Mouse (Mus musculus) lung, postnatal 0 days (tissue): ENCODE data around the gene Fam50b.

Experiments
- CTCF ChIP-seq: IDR thresholded peaks from 2 replicates; pipeline ENCODE4 v1.5.1; 2016; ENCODE audit warnings: antibody characterized with exemption, mild to moderate bottlenecking
- EP300 ChIP-seq: IDR thresholded peaks from 2 replicates; pipeline ENCODE4 v1.6.1; 2016; ENCODE audit warnings: antibody characterized with exemption, mild to moderate bottlenecking, control low read depth

GRCm38 (mm10) chr13:34784818-34785217 lies 50.2 kb downstream of the Fam50b start:
- TF ChIP-seq CTCF (no peak), EP300 (0 out of 2 replicates have a peak, but pooled peaks have one; percentile 39)
